Mouse (Mus musculus) kidney, adult 2 months (tissue): Measurements from ENCODE around the gene Ankrd13a. TPM values are rescaled to one million over a fixed set of nuclear protein-coding genes. Genes with fewer than 3 reads are reported as not detected.
"Not testable (repeated sequence)": the region's sequence is repeated elsewhere in the genome, so short reads cannot be mapped to it uniquely, and the experiment has no call there.

Experiments used
- DNase-seq: peaks from one replicate; pipeline ENCODE4 v3.0.0; 2021
- H3K27ac ChIP-seq: fragments of 200-500 bp; 2 replicates; pipeline ENCODE4 v1.5.1; 2012; ENCODE audit warnings: low read depth, low read length, control low read depth, inconsistent platforms; ENCODE audit not compliant: insufficient read depth
- H3K27me3 ChIP-seq: fragments of 200-500 bp; replicated peaks from 2 replicates; pipeline ENCODE4 v1.6.1; 2012; ENCODE audit warnings: mild to moderate bottlenecking, moderate library complexity, low read length, inconsistent platforms; ENCODE audit not compliant: control insufficient read depth, insufficient read depth
- H3K36me3 ChIP-seq: fragments of 200-500 bp; 2 replicates; pipeline ENCODE4 v1.6.1; 2012; ENCODE audit warnings: mild to moderate bottlenecking, moderate library complexity, low read length, inconsistent platforms; ENCODE audit not compliant: control insufficient read depth, insufficient read depth
- H3K4me1 ChIP-seq: fragments of 200-500 bp; 2 replicates; pipeline ENCODE4 v1.6.1; 2011; ENCODE audit warnings: low read length; ENCODE audit not compliant: control insufficient read depth, insufficient read depth
- H3K4me3 ChIP-seq: fragments of 200-500 bp; 2 replicates; pipeline ENCODE4 v1.5.1; 2011; ENCODE audit warnings: mild to moderate bottlenecking, low read depth, low read length, control low read depth; ENCODE audit not compliant: insufficient read depth
- CTCF ChIP-seq: fragments of 200-500 bp; conservative IDR thresholded peaks from 2 replicates; pipeline ENCODE4 v1.5.1; 2011; ENCODE audit warnings: low read depth, mild to moderate bottlenecking, control low read depth, low read length, moderate library complexity, mixed read lengths; ENCODE audit not compliant: insufficient read depth, insufficient read length
- POLR2A ChIP-seq: fragments of 200-500 bp; IDR thresholded peaks from one replicate; pipeline ENCODE4 v1.6.1; 2011; ENCODE audit warnings: low read depth, low read length, control low read depth
- WGBS: fragments of 180-500 bp; shearing (Covaris S2); methylation state at CpG from one replicate; pipeline ENCODE4 v1.1.7; 2018; 5-methylcytosine and 5-hydroxymethylcytosine counted together
- polyA plus RNA-seq: library from polyadenylated mRNA; depleted of rRNA; stranded (reverse); fragments of >200 nt; gene quantifications from 2 replicates; pipeline ENCODE4 v1.2.3, GENCODE M21; 2012; rRNA removed

Ankrd13a gene
- polyA plus RNA-seq, 1 experiment, result 51.6 TPM

DNA sequence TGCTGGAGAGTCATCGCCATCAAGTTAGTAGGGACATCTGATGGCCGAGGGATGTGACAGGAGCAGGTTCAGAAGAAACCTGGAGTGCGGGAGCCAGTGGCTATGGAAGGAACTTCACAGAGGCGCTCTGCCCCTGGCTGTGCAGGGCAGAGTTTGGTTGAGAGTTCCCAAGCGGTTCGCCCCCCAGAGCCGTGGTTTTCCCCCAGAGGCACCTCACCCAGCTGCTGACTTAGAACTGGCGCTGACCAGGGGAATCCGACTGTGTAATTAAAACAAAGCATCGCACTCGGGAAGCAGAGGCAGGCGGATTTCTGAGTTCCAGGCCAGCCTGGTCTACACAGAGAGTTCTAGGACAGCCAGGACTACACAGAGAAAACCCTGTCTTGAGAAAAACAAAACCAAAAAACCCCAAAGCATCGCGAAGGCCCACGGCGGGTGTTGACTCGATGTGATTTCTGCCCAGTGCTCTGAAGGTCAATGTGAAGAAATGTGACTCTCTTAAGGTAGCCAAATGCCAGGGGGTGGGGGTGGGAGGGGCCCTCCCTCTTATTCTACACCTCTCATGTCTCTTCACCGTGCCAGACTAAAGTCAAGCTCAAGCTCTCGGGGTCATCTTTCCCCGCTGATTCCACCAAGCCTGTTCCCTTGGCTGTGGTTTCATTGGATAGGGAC is 77.2 kb downstream of the Ankrd13a start:
- TF ChIP-seq POLR2A (no peak), CTCF (no peak)
- Histone ChIP-seq H3K4me3 (no peak overlapping the region), H3K4me1 (no peaks in the 10 kb centered on the region), H3K27me3 (no peaks in the 10 kb centered on the region), H3K36me3 (no peaks in the 10 kb centered on the region), H3K27ac (no peak overlapping the region)
- 84% methylated on average over 20 of the region's 20 CpGs for WGBS
- DNase-seq, result no peak

DNA sequence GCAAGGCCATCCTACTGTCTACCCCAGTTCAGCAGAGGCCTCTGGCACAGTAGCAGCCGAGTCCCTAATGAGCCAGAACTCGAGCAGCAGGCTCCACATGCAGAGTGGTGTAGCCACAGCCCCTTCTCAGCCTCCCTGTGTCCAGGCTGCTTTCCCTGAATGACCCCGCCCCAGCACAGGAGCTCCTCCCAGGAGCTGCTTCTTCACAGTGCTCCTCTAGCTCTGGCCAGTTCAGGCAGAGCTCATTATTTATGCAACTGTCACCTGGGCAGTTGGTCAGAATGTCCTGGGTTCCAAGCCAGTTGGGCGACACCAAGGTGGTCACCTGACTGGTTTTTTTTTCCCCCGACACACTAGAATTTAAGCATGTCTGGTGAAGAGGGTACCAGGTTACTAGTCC is 78.9 kb downstream of the Ankrd13a start, which contains the start of gene 4930519G04Rik:
Gene 4930519G04Rik (plus strand): TSS at position 301 of the 400 bp plus-strand sequence.
- H3K4me1 ChIP-seq, DNase-seq, H3K27ac ChIP-seq, H3K4me3 ChIP-seq, H3K36me3 ChIP-seq, H3K27me3 ChIP-seq: not testable (repeated sequence)
- 91% methylated on average over 3 of the region's 5 CpGs for WGBS

Other genes with a start within 250 kb of the Ankrd13a start
- gene Fam222a, start 206.7 kb upstream of the Ankrd13a start, polyA plus RNA-seq, result 4.9 and 5.5 TPM in 2 replicates
- gene Trpv4, start 116.3 kb upstream of the Ankrd13a start, polyA plus RNA-seq, result 127 and 164 TPM in 2 replicates
- gene Gltp, start 83.7 kb upstream of the Ankrd13a start, polyA plus RNA-seq, result 89.1 and 95.7 TPM in 2 replicates
- 11.4 and 12.1 TPM in 2 replicates for gene Tchp, start 66.9 kb upstream of the Ankrd13a start, polyA plus RNA-seq
- 30.5 and 32.3 TPM in 2 replicates for gene Git2, start 840 bp downstream of the Ankrd13a start, polyA plus RNA-seq
- gene 1500011B03Rik, start 48.8 kb downstream of the Ankrd13a start, polyA plus RNA-seq, result 30.2 and 34.7 TPM in 2 replicates
- gene 4930519G04Rik, start 79.0 kb downstream of the Ankrd13a start, polyA plus RNA-seq, result not detected in 2 replicates
- not detected in 2 replicates for gene Gm9936, start 84.0 kb downstream of the Ankrd13a start, polyA plus RNA-seq
- gene Oasl2, start 122.3 kb downstream of the Ankrd13a start, polyA plus RNA-seq, result 10.2 and 11.2 TPM in 2 replicates
- gene Oasl1, start 148.6 kb downstream of the Ankrd13a start, polyA plus RNA-seq, result 4.3 and 5.7 TPM in 2 replicates
- 23.5 and 26.1 TPM in 2 replicates for gene 2210016L21Rik, start 167.5 kb downstream of the Ankrd13a start, polyA plus RNA-seq
- gene Hnf1a, start 196.4 kb downstream of the Ankrd13a start, polyA plus RNA-seq, result 24.2 and 29.5 TPM in 2 replicates
- 51.5 and 57.0 TPM in 2 replicates for gene Sppl3, start 236.5 kb downstream of the Ankrd13a start, polyA plus RNA-seq